Mouse (Mus musculus) kidney, postnatal 36 days (tissue): ENCODE data around the gene Btbd35f22.
"Not testable (repeated sequence)": the region's sequence is repeated elsewhere in the genome, so short reads cannot be mapped to it uniquely, and the experiment has no call there.

ENCODE experiments used
- DNase-seq, 2 experiments: peaks; one replicate each; pipeline ENCODE4 v3.0.0; 2021 to 2022; ENCODE audit warnings: mixed read lengths in 2 of 2

Btbd35f22 gene

GRCm38 (mm10) chrX:32047529-32047928, at the start of gene Btbd35f22:
Btbd35f22 (plus strand) TSS chrX:32047829.
- not testable (repeated sequence) for DNase-seq
